Mouse (Mus musculus): ENCODE measurements around the gene Crhr2.

Gene Crhr2

DNA sequence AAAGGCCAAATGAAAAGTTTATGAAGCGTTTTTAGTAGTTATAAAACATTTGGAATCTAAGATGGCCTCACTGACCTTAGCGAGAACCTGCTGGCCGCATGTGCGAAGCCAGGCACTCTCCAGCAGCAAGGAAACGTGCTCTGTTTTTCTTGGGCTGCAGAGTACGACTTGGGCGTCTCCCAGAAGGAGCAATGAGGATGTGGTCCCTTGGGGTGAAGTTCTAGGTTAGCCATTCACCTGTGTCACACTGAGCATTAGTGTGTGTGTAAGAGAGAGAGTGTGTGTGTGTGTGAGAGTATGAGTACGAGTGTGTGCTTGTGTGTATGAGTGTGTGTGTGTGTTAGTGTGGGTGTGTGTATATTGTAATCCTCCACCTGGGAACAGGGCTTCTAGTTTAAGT, 89.6 kb downstream of the Crhr2 start:
- no peak for DNase-seq

Data from lung, postnatal 10 days (tissue).